Mouse (Mus musculus) heart, postnatal 10 days (tissue): ENCODE measurements around the gene Cyp3a41b. TPM values are rescaled to one million over a fixed set of nuclear protein-coding genes. Genes with fewer than 3 reads are reported as not detected.
"Not testable (repeated sequence)": the region's sequence is repeated elsewhere in the genome, so short reads cannot be mapped to it uniquely, and the experiment has no call there.

Source experiments
- DNase-seq, 2 experiments: peaks; one replicate each; pipeline ENCODE4 v3.0.0; 2021
- intact Hi-C: fragments of 180-260 bp; cut with DNase I; formaldehyde crosslinking; loops from one replicate; pipeline ENCODE4 v1.15.1; 2025
- total RNA-seq, 2 experiments: library from RNA; stranded (reverse); gene quantifications; 2 replicates each; pipeline ENCODE4 v1.2.3; 2021

The Cyp3a41b gene
- total RNA-seq = not detected

DNA sequence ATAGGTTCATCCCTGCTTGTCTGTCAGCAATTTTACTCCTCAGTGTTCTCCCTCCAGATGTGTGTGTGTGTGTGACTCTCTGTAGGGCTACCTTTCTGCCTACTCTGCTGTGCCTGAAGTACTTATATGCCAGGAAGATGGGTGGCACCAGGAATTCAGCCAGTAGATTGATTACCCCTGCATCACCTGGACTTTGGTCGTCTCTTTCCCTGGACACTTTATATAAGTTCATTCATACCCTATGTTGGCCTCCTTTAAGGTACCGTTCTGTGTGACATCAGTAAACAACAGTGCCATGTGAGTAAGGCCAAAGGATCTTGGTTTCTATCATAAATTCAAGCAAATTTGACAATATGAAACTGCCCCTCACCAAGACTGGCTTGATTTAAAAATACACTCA lies at the start of gene Cyp3a41b:
TSS of gene Cyp3a41b (minus strand) at position 101 of the 400 bp plus-strand sequence.
- DNase-seq, intact Hi-C loops: not testable (repeated sequence)

DNA sequence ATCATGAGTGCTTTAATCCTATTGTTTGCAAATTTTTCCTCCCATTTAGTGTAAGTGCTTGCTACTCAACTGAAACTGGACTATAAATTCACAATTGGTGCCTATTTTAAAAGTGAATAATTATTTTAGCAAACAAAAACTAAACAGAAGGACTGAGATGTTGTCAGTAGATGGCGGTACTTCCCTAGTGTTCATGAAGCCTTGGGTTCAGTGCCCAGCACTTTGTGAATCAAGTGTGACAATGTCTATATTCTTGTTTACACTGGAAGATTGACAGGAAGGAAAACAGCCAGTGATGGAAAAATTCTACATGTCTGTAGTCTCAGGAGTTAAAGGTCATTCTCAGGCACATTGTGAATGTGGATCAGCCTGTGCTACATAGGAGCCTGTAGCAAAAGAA lies 47.8 kb upstream of the Cyp3a41b start:
- DNase-seq, intact Hi-C loops: not testable (repeated sequence)

DNA sequence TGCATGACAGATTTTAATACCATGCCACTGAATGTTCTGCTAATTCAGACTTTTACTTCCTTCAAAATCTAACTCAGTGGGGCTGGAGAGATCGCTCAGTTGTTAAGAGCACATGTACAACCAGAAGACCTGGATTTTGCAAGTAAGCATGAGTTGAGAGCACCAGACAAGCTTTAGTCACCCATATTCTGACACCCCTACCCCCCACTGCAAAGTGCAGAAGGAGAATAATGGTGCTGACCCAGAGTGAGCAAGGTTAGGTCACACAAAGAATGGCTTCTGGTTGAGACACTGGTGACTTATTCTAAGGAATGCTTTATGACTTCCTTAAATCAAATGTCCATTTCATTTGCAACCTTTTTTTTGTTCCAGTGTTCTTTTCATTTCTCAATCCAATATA lies 20.4 kb upstream of the Cyp3a41b start:
- not testable (repeated sequence) for DNase-seq
- intact Hi-C loops = loop anchor here (2.0 kb wide), 1 partner anchor 138 kb away; no protein-coding TSS in a partner anchor

DNA sequence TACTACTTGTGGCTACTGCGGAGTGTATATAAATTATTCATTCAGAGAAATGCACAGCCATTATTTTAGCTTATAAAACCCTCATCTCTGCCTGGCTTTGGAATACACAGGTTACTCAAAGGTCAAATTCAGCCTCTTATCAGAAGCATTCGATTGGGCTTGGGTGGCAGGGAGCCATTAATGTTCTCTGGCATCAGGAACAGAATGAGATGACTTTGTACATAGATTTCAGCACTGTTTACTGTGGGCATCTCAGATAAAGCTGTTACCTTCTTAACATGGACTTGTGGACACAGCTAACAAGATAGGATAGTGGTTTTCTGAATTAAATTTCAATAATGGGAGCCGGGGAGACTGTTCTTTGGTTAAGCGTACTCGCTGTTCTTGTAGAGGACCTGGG lies 13.3 kb upstream of the Cyp3a41b start:
- DNase-seq, intact Hi-C loops: not testable (repeated sequence)

DNA sequence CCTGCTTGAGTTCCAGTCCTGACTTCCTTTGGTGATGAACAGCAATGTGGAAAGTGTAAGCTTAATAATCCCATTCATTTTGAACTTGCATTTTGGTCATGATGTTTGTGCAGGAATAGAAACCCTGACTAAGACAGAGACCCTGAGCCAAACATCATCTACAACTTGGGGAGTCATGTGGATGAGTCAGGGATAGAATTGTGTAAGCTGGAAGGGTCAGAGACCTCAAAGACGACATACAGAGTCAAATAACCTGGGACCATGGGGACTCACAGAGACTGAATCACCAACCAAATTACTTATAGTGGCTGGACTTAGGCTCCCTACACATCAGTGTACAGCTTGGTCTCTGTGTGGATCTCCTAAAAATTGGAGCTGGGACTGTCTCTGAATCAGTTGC lies 7.2 kb downstream of the Cyp3a41b start:
- intact Hi-C loops, DNase-seq: not testable (repeated sequence)

DNA sequence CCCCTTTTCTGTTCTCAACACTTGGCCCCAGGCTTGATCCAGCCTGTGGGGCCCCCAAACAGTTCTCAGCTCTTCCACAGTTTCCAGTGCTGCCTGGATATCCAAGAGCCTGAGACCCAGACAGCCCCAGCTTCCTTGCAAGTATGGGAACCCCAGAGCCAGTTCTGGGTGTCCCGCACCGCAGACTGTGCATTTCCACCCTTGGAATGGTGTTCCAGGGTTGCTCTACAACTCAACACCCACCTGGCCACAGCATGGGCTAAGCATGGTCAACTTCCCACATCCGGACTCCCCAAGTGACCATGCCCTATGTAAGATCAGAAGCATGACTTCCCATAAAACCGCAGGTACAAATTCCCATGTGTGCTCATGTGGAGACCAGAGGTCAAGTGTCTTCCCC lies 8.9 kb downstream of the Cyp3a41b start:
- intact Hi-C loops, DNase-seq: not testable (repeated sequence)

DNA sequence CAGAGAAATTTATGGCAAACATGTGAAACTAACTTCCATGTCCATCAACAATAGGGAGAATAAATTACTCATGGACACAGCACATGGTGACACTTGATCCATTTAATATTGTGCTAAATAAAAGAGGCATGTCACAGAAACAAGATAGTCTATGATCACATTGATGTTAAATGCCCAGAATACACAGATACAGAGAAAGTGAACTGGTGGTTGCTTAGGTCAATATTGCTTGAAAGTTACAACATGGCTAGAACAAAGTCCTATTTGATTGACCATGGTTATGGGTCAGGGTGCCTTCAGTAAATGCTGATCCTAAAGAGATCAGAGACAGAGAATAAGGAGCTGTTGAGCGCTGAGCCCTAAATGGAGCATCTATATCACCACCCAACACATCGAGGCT lies 12.6 kb downstream of the Cyp3a41b start:
- intact Hi-C loops, DNase-seq: not testable (repeated sequence)

Other genes with a start within 250 kb of the Cyp3a41b start
- not detected for gene Cyp3a57, start 239.5 kb downstream of the Cyp3a41b start, total RNA-seq
- gene Cyp3a16, start 115.0 kb downstream of the Cyp3a41b start, total RNA-seq = not detected
- gene Cyp3a41a, start 135.4 kb upstream of the Cyp3a41b start, total RNA-seq = not detected
- gene Cyp3a44, start 221.1 kb upstream of the Cyp3a41b start, total RNA-seq = not detected